Mouse (Mus musculus): Measurements from ENCODE around the gene Fbxo8.
A peak's percentile ranks its signal among the peaks of the same experiment; 100 is the strongest.

GRCm38 (mm10) chr8:56615005-56615404, 64.1 kb downstream of the Fbxo8 start:
- TF ChIP-seq ZKSCAN1 (IDR thresholded peaks at IDR 0.05; ENCODE audit: low read depth, low read length) = no peak
- no peak for TF ChIP-seq E2F4 (IDR thresholded peaks at IDR 0.05; ENCODE audit: borderline replicate concordance, low read depth, low read length)
- peak; percentile 38 to 80 (median 70); a peak in 5 of 6 replicates for TF ChIP-seq CTCF (IDR thresholded peaks at IDR 0.05 in 2 of 3, conservative IDR thresholded peaks at IDR 0.05 in 1 of 3; ENCODE audit: control insufficient read depth in 1 of 3, insufficient read depth in 1 of 3, low read depth in 2 of 3, low read length in 3 of 3, poor library complexity in 1 of 3, severe bottlenecking in 1 of 3)
- no peak for TF ChIP-seq ELF1 (IDR thresholded peaks at IDR 0.05; ENCODE audit: low read depth, low read length)
- TF ChIP-seq MAFK (IDR thresholded peaks at IDR 0.05; ENCODE audit: borderline replicate concordance, low read depth, low read length) = no peak
- TF ChIP-seq USF1 (IDR thresholded peaks at IDR 0.05; ENCODE audit: low read depth, low read length) = no peak
- TF ChIP-seq MEF2A (IDR thresholded peaks at IDR 0.05; ENCODE audit: extremely low read depth, insufficient replicate concordance, low read depth, low read length, poor library complexity, severe bottlenecking) = no peak
- no peak for TF ChIP-seq USF2 (IDR thresholded peaks at IDR 0.05; ENCODE audit: borderline replicate concordance in 1 of 2, insufficient read depth in 1 of 2, low read depth in 1 of 2, low read length in 2 of 2)
- no peak for TF ChIP-seq TCF12 (IDR thresholded peaks at IDR 0.05; ENCODE audit: low read depth, low read length)
- TF ChIP-seq ZC3H11A (IDR thresholded peaks at IDR 0.05; ENCODE audit: low read depth, low read length) = peak; percentile 46
- TF ChIP-seq CHD2 (IDR thresholded peaks at IDR 0.05; ENCODE audit: low read length) = no peak
- no peak for TF ChIP-seq POLR2A (IDR thresholded peaks at IDR 0.05; ENCODE audit: control insufficient read depth in 1 of 2, insufficient read depth in 1 of 2, low read depth in 1 of 2, low read length in 2 of 2, poor library complexity in 1 of 2)
- no peak for TF ChIP-seq TAL1 (IDR thresholded peaks at IDR 0.05; ENCODE audit: low read length)
